In genomic region chr3:86112766-86113165, GRCm38 (mm10) we compare ENCODE assay signal across 26 mouse cellular contexts. TPM values are rescaled to one million over a fixed set of nuclear protein-coding genes. Genes with fewer than 3 reads are reported as not detected.
DNase-seq lines count a peak whose midpoint lies in the region; ATAC-seq and TF ChIP-seq lines count a peak whose summit lies in the region.
"Had no signal": no experiment of that assay in that cellular context is flagged by ENCODE, and none has a peak within 500 bp of the region (broad histone marks: within the 10 kb centered on the region; RNA-seq: fewer than 3 reads in every experiment).

No protein-coding gene starts in this region.

- ATAC-seq in liver, embryonic 14.5 days (ENCODE audit: insufficient read depth): no peak
- no peak for ATAC-seq in liver, postnatal 0 days
- no peak for ATAC-seq in neural tube, embryonic 15.5 days (ENCODE audit: low FRiP score)
- ATAC-seq: CD4-positive, CD25-positive, alpha-beta regulatory T cell, adult 4 months; forebrain, embryonic 16.5 days had no signal

- H3K27me3 ChIP-seq in liver, embryonic 14.5 days (ENCODE audit: control insufficient read depth, insufficient read depth, low read length): no peaks in the 10 kb centered on the region
- H3K27me3 ChIP-seq in liver, postnatal 0 days (ENCODE audit: insufficient read depth, low read length): no peaks in the 10 kb centered on the region
- H3K27me3 ChIP-seq in neural tube, embryonic 15.5 days (replicated peaks): no peaks in the 10 kb centered on the region
- H3K27me3 ChIP-seq: embryonic facial prominence, embryonic 13.5 days; forebrain, embryonic 12.5 days; hindbrain, embryonic 12.5 days; hindbrain, embryonic 15.5 days had no signal

- DNase-seq in layer of hippocampus, adult 2 months (ENCODE audit: low spot score in 2 of 2): no peak
- no peak for DNase-seq in layer of hippocampus, adult 9-10 months (ENCODE audit: low spot score)
- DNase-seq in liver, embryonic 14.5 days (ENCODE audit: low read depth in 3 of 3, low spot score in 3 of 3): no peak
- DNase-seq in liver, postnatal 0 days: no peak
- peak; percentile 9 for DNase-seq in ovary, postnatal 36 days (ENCODE audit: low spot score)
- DNase-seq in ovary, postnatal 10 days (ENCODE audit: low spot score): no peak
- no peak for DNase-seq in cerebellum, adult 18-20 months
- DNase-seq: adrenal gland, adult 2 months; adrenal gland, postnatal 14 days; cerebellum, adult 11 months; cerebellum, adult 8-10 months; cerebellum, postnatal 10 days; cerebellum, postnatal 36 days; embryo, embryonic 11 days; gastrocnemius, postnatal 25 days; heart, adult 2 months had no signal

- TF ChIP-seq CTCF in layer of hippocampus, adult 2 months (conservative IDR thresholded peaks at IDR 0.05): no peak
- TF ChIP-seq CTCF in liver, embryonic 14.5 days (IDR thresholded peaks at IDR 0.05; ENCODE audit: low read depth): no peak
- no peak for TF ChIP-seq CTCF in liver, postnatal 0 days (IDR thresholded peaks at IDR 0.05; ENCODE audit: low read depth)

- no peak overlapping the region for H3K4me2 ChIP-seq in liver, embryonic 14.5 days (ENCODE audit: low read depth)
- no peak overlapping the region for H3K4me2 ChIP-seq in liver, postnatal 0 days (ENCODE audit: low read depth, low read length)
- no peak overlapping the region for H3K4me2 ChIP-seq in neural tube, embryonic 15.5 days
- H3K4me2 ChIP-seq: embryonic facial prominence, embryonic 13.5 days; forebrain, embryonic 12.5 days; heart, embryonic 11.5 days; hindbrain, embryonic 12.5 days; hindbrain, embryonic 15.5 days had no signal

- WGBS in liver, embryonic 14.5 days (ENCODE audit: insufficient replicate concordance): 40% methylated on average over 7 of the region's 7 CpGs
- WGBS in liver, postnatal 0 days (ENCODE audit: insufficient replicate concordance): 70% methylated on average over 7 of the region's 7 CpGs
- WGBS in neural tube, embryonic 15.5 days: 67% methylated on average over 7 of the region's 7 CpGs

- H3K4me3 ChIP-seq in layer of hippocampus, adult 2 months: no peak overlapping the region
- H3K4me3 ChIP-seq in liver, embryonic 14.5 days (ENCODE audit: insufficient read depth in 1 of 2, low read depth in 2 of 2, low read length in 2 of 2): no peak overlapping the region
- no peak overlapping the region for H3K4me3 ChIP-seq in liver, postnatal 0 days (ENCODE audit: low read depth, low read length)
- H3K4me3 ChIP-seq in neural tube, embryonic 15.5 days (replicated peaks): no peak overlapping the region
- H3K4me3 ChIP-seq: embryonic facial prominence, embryonic 10.5 days; embryonic facial prominence, embryonic 13.5 days; erythroblast, embryonic 14.5 days; forebrain, embryonic 12.5 days; heart, adult 2 months; hindbrain, embryonic 12.5 days; hindbrain, embryonic 15.5 days had no signal

- peak; percentile 49 for TF ChIP-seq EP300 in liver, embryonic 14.5 days (IDR thresholded peaks at IDR 0.05; ENCODE audit: low read depth)
- TF ChIP-seq EP300 in liver, postnatal 0 days (IDR thresholded peaks at IDR 0.05; ENCODE audit: low read depth): no peak

- no peaks in the 10 kb centered on the region for H3K36me3 ChIP-seq in liver, embryonic 14.5 days (replicated peaks; ENCODE audit: control insufficient read depth, insufficient read depth, low read depth)
- peaks cover 7% of the 10 kb centered on the region for H3K36me3 ChIP-seq in liver, postnatal 0 days (replicated peaks; ENCODE audit: insufficient read depth, low read length)
- H3K36me3 ChIP-seq in neural tube, embryonic 15.5 days: peaks cover 6% of the 10 kb centered on the region

- H3K27ac ChIP-seq in layer of hippocampus, adult 2 months: peak overlapping the region; percentile 32; the same call in 1 of the 2 replicates
- H3K27ac ChIP-seq in liver, embryonic 14.5 days: no peak overlapping the region
- H3K27ac ChIP-seq in liver, postnatal 0 days (ENCODE audit: low read depth): no peak overlapping the region
- 0 out of 2 replicates have a peak overlapping the region, but pooled peaks have one; percentile 13 for H3K27ac ChIP-seq in neural tube, embryonic 15.5 days (replicated peaks)
- H3K27ac ChIP-seq: embryonic facial prominence, embryonic 10.5 days; embryonic facial prominence, embryonic 13.5 days; forebrain, embryonic 12.5 days; heart, adult 2 months; hindbrain, embryonic 12.5 days; hindbrain, embryonic 15.5 days had no signal

- H3K4me1 ChIP-seq in liver, embryonic 14.5 days (replicated peaks; ENCODE audit: control insufficient read depth in 2 of 2, insufficient read depth in 2 of 2, low read length in 1 of 2): peaks cover 29 to 34% of the 10 kb centered on the region in 2 experiments
- H3K4me1 ChIP-seq in liver, postnatal 0 days (ENCODE audit: insufficient read depth): peaks cover 11% of the 10 kb centered on the region
- H3K4me1 ChIP-seq in neural tube, embryonic 15.5 days: peaks cover 19% of the 10 kb centered on the region
- H3K4me1 ChIP-seq: hindbrain, embryonic 12.5 days; hindbrain, embryonic 15.5 days had no signal

- peaks cover 2% of the 10 kb centered on the region; the same call in 1 of the 2 replicates for H3K9me3 ChIP-seq in liver, embryonic 14.5 days (ENCODE audit: control insufficient read depth, low read length)
- H3K9me3 ChIP-seq in liver, postnatal 0 days (ENCODE audit: low read length): peaks cover 3% of the 10 kb centered on the region; the same call in 1 of the 2 replicates
- no peaks in the 10 kb centered on the region for H3K9me3 ChIP-seq in neural tube, embryonic 15.5 days (replicated peaks)
- H3K9me3 ChIP-seq: hindbrain, embryonic 12.5 days; hindbrain, embryonic 15.5 days had no signal

- H3K9ac ChIP-seq in liver, embryonic 14.5 days (replicated peaks): no peak overlapping the region
- H3K9ac ChIP-seq in liver, postnatal 0 days (replicated peaks): no peak overlapping the region
- no peak overlapping the region for H3K9ac ChIP-seq in neural tube, embryonic 15.5 days (replicated peaks)
- H3K9ac ChIP-seq: embryonic facial prominence, embryonic 13.5 days; forebrain, embryonic 12.5 days; hindbrain, embryonic 12.5 days; hindbrain, embryonic 15.5 days had no signal

RNA-seq across cellular contexts. Expression of gene Rps3a1, which starts 29.7 kb away (rescaled TPM):
- total RNA-seq in layer of hippocampus, adult 2 months (2021): 100 to 1,000 TPM; 399 to 429 TPM
- 548 and 1,025 TPM in 2 replicates for polyA plus RNA-seq in liver, embryonic 14.5 days (2012; rRNA removed)
- polyA plus RNA-seq in liver, embryonic 14.5 days (2014; fragmentation: Nextera tagmentation; extraction: Ambion mirVana): 946 and 980 TPM in 2 replicates
- 751 and 788 TPM in 2 replicates for polyA plus RNA-seq in liver, postnatal 0 days (2015; fragmentation: Nextera tagmentation; extraction: Ambion mirVana)
- 534 and 720 TPM in 2 replicates for polyA plus RNA-seq in neural tube, embryonic 15.5 days (2015; fragmentation: Nextera tagmentation; extraction: Ambion mirVana)

Comparison
In these comparisons a context has a peak if more than half of its experiments do, and no peak if none do; other contexts are left out.
1. H3K27ac ChIP-seq: peak in layer of hippocampus, adult 2 months (single experiment) and neural tube, embryonic 15.5 days (single experiment); none in liver, embryonic 14.5 days (single experiment) and liver, postnatal 0 days (single experiment).